Mouse (Mus musculus) spleen, adult 12 weeks (tissue): ENCODE measurements around the gene Dkk3.
A peak's percentile ranks its signal among the peaks of the same experiment; 100 is the strongest.

Experiments used
- DNase-seq: peaks from one replicate; pipeline ENCODE4 v3.0.0; 2022; ENCODE audit warnings: low spot score

Dkk3 gene

GRCm38 (mm10) chr7:112158942-112159341 is at the start of gene Dkk3:
Gene Dkk3, minus strand, starts transcription at chr7:112159057.
- no peak for DNase-seq

- DNase-seq, result no peak
These were observed 48.9 kb upstream of the Dkk3 start for GRCm38 (mm10) chr7:112207717-112208116.

GRCm38 (mm10) chr7:112205513-112205912 is 46.7 kb upstream of the Dkk3 start:
- no peak for DNase-seq

GRCm38 (mm10) chr7:112204380-112204963 is 45.6 kb upstream of the Dkk3 start:
- no peak for DNase-seq

GRCm38 (mm10) chr7:112203937-112204336 is 45.1 kb upstream of the Dkk3 start:
- no peak for DNase-seq

GRCm38 (mm10) chr7:112202843-112203242 is 44.0 kb upstream of the Dkk3 start:
- DNase-seq, result no peak

- no peak for DNase-seq
These were observed 43.3 kb upstream of the Dkk3 start for GRCm38 (mm10) chr7:112202194-112202593.

- no peak for DNase-seq
These were observed 41.9 kb upstream of the Dkk3 start for GRCm38 (mm10) chr7:112200761-112201160.

- DNase-seq, result no peak
These were observed 40.5 kb upstream of the Dkk3 start for GRCm38 (mm10) chr7:112199343-112199742.

GRCm38 (mm10) chr7:112197461-112197860 is 38.6 kb upstream of the Dkk3 start:
- no peak for DNase-seq

GRCm38 (mm10) chr7:112194286-112194685 is 35.4 kb upstream of the Dkk3 start:
- no peak for DNase-seq

GRCm38 (mm10) chr7:112192778-112193177 is 33.9 kb upstream of the Dkk3 start:
- no peak for DNase-seq

- no peak for DNase-seq
These were observed 33.4 kb upstream of the Dkk3 start for GRCm38 (mm10) chr7:112192237-112192636.

GRCm38 (mm10) chr7:112187536-112188459 is 28.9 kb upstream of the Dkk3 start:
- no peak for DNase-seq

GRCm38 (mm10) chr7:112186871-112187270 is 28.0 kb upstream of the Dkk3 start:
- no peak for DNase-seq

GRCm38 (mm10) chr7:112185226-112185745 is 26.4 kb upstream of the Dkk3 start:
- DNase-seq, result no peak

GRCm38 (mm10) chr7:112184519-112185225 is 25.8 kb upstream of the Dkk3 start:
- no peak for DNase-seq

- peak; percentile 50 for DNase-seq
These were observed 24.5 kb upstream of the Dkk3 start for GRCm38 (mm10) chr7:112183258-112183841.

- DNase-seq, result peak; percentile 6
These were observed 21.4 kb upstream of the Dkk3 start for GRCm38 (mm10) chr7:112180235-112180705.

GRCm38 (mm10) chr7:112176627-112177026 is 17.8 kb upstream of the Dkk3 start:
- no peak for DNase-seq

GRCm38 (mm10) chr7:112172669-112173068 is 13.8 kb upstream of the Dkk3 start:
- no peak for DNase-seq
